Mouse (Mus musculus) embryonic fibroblast, embryonic 13.5 days (primary cell): Measurements from ENCODE around the gene Elf2. TPM values are rescaled to one million over a fixed set of nuclear protein-coding genes. Genes with fewer than 3 reads are reported as not detected.
"Not testable (repeated sequence)": the region's sequence is repeated elsewhere in the genome, so short reads cannot be mapped to it uniquely, and the experiment has no call there.

Source experiments
- H3K27ac ChIP-seq: 2 replicates; pipeline ENCODE4 v1.5.1; 2012; ENCODE audit warnings: low read length, control low read depth, inconsistent platforms; ENCODE audit not compliant: insufficient read depth
- H3K4me1 ChIP-seq: 2 replicates; pipeline ENCODE4 v1.6.1; 2011; ENCODE audit warnings: low read length; ENCODE audit not compliant: control insufficient read depth, insufficient read depth
- H3K4me3 ChIP-seq: 2 replicates; pipeline ENCODE4 v1.5.1; 2011; ENCODE audit warnings: mild to moderate bottlenecking, control low read depth, low read length; ENCODE audit not compliant: insufficient read depth
- CTCF ChIP-seq: IDR thresholded peaks from 2 replicates; pipeline ENCODE4 v1.5.1; 2011; ENCODE audit warnings: mild to moderate bottlenecking, control low read depth, low read length, moderate library complexity, borderline replicate concordance; ENCODE audit not compliant: insufficient read depth
- POLR2A ChIP-seq: IDR thresholded peaks from 2 replicates; pipeline ENCODE4 v1.6.1; 2011; ENCODE audit warnings: low read depth, mild to moderate bottlenecking, control low read depth, low read length, moderate library complexity
- polyA plus RNA-seq: library from polyadenylated mRNA; stranded (reverse); fragments of >200 nt; gene quantifications from 2 replicates; pipeline ENCODE4 v1.2.4, GENCODE M21; 2011; ENCODE audit warnings: low read depth; ENCODE audit not compliant: missing spikeins, insufficient read length

The Elf2 gene
- polyA plus RNA-seq, 1 experiment = 53.4 TPM

DNA sequence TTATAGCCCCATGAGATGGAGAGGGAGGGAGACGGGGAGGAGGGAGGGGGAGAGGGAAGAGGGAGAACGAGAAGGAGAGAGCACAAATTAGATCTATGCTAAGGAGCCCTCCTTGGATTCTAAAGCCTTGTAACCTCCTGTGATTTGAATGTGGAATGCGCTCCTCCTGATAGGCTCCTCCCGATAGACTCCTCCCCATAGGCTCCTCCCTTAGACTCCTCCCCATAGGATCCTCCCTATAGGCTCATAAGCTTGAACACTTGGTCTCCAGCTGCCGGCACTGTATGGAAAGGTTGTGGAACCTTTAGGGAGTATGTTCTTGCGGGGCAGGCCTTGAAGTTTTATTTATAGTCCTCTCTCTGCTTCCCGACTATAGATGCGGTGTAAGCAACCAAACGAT is 20.6 kb upstream of the Elf2 start:
- Histone ChIP-seq H3K4me3 (no peak overlapping the region), H3K4me1 (no peaks in the 10 kb centered on the region), H3K27ac (no peak overlapping the region)
- TF ChIP-seq CTCF (no peak), POLR2A (no peak)

DNA sequence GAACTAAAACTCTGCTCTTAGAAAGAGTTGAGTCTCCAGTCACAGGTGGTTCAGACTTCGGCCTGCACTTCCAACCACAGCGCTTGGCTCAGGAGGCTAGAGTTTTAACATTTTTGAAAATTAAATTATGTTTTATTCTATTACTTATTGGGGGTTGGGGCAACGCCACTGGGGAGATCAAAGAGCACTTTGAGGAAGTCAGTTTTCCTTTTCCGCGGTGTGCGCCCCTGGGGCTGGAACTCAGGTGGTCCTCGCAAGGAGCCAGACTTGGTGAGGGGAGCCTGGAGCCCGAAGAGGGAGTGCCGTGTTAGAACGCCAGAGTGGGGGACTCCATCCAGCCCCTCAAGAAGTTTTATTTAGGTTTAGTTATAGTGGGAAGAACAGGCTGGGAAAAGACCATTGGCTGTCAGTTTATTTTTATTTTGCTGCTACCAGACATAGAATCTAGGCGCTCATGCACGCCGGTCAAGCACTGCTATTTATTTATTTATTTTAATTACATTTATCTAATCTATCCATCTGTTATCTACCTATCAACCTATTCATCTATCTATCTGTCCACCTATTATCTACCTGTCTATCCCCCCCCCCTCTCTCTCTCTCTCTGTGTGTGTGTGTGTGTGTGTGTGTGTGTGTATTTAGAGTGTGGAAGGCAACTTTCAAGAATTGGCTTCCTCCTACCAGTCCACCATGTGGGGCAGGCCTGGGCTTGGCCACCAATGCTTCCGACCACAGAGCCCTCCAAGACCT is 19.3 kb upstream of the Elf2 start:
- Histone ChIP-seq H3K4me3 (peak overlapping the region; percentile 33), H3K27ac (no peak overlapping the region), H3K4me1 (no peaks in the 10 kb centered on the region)
- TF ChIP-seq CTCF (no peak), POLR2A (no peak)

GRCm38 (mm10) chr3:51358660-51359557 is 18.4 kb upstream of the Elf2 start:
- Histone ChIP-seq H3K4me3 (peak overlapping the region; percentile 79), H3K27ac (no peak overlapping the region), H3K4me1 (no peaks in the 10 kb centered on the region)
- TF ChIP-seq CTCF (no peak), POLR2A (peak; percentile 67)

DNA sequence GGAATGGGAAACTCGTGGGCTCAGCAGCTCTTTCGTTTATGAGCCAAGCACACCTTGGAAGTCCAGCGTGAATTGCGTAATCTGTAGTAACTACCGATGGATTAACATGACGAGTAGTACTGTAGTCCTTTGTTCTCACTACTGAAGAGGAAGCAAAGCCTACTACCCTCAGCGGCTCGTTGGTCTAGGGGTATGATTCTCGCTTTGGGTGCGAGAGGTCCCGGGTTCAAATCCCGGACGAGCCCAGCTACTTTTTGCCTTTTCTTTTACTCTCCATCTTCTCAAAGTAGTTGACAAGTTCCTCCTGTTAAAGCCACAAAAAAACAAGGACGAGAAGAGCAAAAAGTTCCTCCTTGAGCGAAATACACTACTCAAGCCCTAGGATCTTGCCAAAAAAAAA is 17.7 kb upstream of the Elf2 start:
- H3K27ac ChIP-seq = no peak overlapping the region
- H3K4me3 ChIP-seq = peak overlapping the region; percentile 79

GRCm38 (mm10) chr3:51357624-51358023 is 17.2 kb upstream of the Elf2 start:
- peak overlapping the region; percentile 75 for H3K4me3 ChIP-seq
- no peak overlapping the region for H3K27ac ChIP-seq
- no peak for TF ChIP-seq CTCF
- no peak for TF ChIP-seq POLR2A
- H3K4me1 ChIP-seq = no peaks in the 10 kb centered on the region

More for the DNA sequence above, 17.7 kb upstream of the Elf2 start:
- TF ChIP-seq POLR2A (no peak), CTCF (no peak)
- H3K4me1 ChIP-seq = no peaks in the 10 kb centered on the region

DNA sequence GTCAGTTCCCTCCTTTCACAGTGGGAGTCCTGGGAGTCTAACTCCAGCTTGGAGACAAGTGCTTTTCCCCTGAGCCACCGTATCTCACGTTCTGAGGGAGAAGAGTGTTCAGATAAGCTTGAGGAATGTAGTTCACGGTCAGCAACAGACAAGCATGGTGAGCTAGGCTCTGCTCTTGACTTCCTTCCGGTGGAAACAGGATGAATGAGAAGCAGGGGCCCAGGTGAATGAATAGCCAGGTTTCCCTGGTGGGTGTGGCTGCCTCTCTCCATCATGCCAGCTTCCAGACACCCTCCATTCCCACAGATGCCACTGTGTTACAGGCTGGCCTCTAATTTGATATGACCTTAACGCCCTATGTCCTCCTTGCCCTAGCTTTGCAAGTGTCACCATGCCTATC is 16.6 kb upstream of the Elf2 start:
- Histone ChIP-seq H3K4me1 (no peaks in the 10 kb centered on the region), H3K27ac (no peak overlapping the region), H3K4me3 (no peak overlapping the region)
- no peak for TF ChIP-seq POLR2A
- TF ChIP-seq CTCF = no peak

GRCm38 (mm10) chr3:51354956-51355355 is 14.5 kb upstream of the Elf2 start:
- not testable (repeated sequence) for H3K4me3 ChIP-seq, H3K27ac ChIP-seq, H3K4me1 ChIP-seq

- Histone ChIP-seq H3K27ac (no peak overlapping the region), H3K4me1 (no peaks in the 10 kb centered on the region), H3K4me3 (no peak overlapping the region)
- TF ChIP-seq POLR2A (no peak), CTCF (no peak)
These were observed 13.6 kb upstream of the Elf2 start for GRCm38 (mm10) chr3:51354034-51354427.

- TF ChIP-seq POLR2A (no peak), CTCF (peak; percentile 22; the same call in 1 of the 2 replicates)
- Histone ChIP-seq H3K4me1 (no peaks in the 10 kb centered on the region), H3K4me3 (no peak overlapping the region), H3K27ac (no peak overlapping the region)
These were observed 13.0 kb upstream of the Elf2 start for GRCm38 (mm10) chr3:51353325-51354033.

- H3K27ac ChIP-seq = no peak overlapping the region
- no peak overlapping the region for H3K4me3 ChIP-seq
- H3K4me1 ChIP-seq = no peaks in the 10 kb centered on the region
- no peak for TF ChIP-seq POLR2A
- TF ChIP-seq CTCF = no peak
These were observed 10.3 kb upstream of the Elf2 start for GRCm38 (mm10) chr3:51350806-51351205.
